Mouse (Mus musculus) forelimb bud, embryonic 11.5 days (tissue): ENCODE measurements around the gene Nab1.

ENCODE experiments used
- DNase-seq: peaks from one replicate; pipeline ENCODE4 v3.0.0-alpha.2; 2012; ENCODE audit warnings: low read depth, low spot score

The Nab1 gene

DNA sequence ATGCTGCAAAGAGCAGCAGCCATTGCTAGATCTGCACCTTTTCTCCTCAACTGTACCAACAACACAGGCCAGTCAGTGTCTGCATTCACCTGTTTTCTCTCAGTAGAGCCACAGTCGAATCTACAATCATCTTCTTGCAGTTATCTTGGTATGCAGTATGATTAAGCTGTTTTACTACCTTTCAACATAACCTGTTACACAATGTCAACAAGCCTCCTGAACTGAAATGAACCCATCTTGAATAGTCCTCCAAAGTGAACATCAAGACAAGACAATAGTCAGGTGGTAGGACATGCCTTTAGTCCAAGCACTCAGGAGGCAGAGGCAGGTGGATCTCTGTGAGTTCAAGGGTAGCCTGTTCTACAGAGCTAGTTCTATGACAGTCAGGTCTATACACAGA lies 26.2 kb downstream of the Nab1 start:
- DNase-seq = no peak

DNA sequence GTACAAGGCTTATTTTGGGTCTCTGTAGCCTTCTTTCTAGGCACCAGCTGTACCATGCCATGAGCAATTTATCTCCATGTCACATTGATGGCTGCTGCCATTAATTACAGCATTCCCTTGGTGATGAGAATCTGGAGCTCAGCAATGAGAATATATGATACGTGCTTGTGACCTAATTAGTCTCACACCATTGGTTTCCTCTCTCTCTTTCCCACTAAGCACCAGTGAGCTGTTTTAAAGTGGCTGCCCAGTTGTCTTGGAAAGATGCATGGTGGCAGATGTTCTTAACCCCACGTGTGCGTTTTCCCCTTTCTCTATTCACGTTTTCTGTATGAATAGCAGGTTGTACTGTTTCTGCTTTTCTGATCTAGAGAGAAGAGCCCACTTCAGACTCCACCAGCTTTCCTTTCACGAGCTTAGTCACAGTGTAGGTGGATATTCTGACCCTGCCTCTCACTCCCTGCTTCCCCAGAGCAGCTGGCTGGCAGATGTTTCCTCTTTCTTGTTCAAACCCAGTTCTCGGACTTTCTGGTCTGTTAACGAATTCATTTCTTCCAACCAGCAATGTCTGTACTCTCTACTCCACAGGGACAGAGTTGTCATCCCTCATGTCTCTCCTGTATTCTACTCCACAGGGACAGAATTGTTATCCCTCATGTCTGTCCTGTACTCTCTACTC lies 29.5 kb downstream of the Nab1 start:
- peak; percentile 35 for DNase-seq

DNA sequence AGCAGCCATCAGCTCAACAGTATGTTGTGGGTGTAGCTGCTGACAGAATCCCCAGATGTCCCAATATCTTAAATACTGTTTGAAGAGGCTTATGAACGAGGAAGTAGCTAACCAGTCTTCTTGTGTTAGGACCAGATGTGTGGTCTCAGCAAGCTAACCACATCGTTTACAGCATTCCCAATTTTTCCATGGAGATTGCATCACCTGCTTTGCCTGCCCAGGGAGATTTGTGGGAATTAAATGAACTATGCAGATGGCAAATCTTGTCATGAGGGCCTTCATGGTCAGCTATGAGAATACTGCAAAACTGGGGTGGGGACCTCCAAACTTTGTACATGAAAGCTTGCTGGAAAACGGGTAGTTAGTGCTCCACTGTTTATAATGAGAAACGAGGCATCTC lies 30.2 kb downstream of the Nab1 start:
- no peak for DNase-seq

DNA sequence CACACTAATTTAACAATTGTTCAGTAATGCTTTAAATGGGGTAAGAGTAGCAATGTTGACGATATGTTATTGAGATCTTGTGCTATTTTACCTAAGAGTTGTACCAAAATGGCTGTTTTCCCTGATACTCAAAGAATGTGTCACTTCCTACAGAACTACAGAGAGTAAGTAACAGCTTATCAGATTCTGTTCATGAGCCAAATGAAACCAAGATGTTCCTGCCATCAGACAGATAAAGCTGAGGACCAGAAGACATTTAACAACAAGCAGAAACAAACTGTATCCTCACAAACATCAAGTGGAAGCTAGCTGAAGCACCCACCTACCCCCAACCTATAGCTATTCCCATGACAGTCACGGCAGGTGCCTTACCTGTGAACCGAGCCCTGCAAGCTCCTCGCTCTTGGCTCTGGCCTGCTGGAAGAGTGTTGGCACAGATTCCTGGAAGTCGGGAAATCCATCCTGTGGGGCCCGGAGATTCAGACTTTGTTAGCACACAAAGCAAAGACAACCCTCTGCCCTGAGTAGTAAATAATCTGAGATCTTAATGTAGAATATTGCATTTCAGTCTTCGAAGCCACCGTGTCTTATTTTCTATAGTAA lies 33.9 kb downstream of the Nab1 start:
- DNase-seq = no peak

DNA sequence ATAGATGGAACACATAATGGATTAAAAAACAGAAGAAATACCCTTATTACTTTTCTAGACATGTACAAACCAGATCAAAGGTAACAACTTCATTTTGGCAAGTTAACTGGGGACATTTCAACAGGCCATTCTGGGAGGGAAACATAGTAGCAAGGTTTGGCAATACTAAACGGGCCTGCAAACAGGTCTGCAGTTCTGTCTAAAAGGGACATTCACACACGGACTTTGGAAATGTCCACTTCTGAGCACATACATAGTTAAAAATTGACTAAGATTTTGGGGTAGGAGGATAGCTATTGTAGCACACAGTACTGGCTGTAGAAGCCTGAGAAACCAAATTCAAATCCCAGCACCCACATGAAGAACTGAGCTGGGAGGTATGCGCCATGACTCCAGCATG lies 34.6 kb downstream of the Nab1 start:
- no peak for DNase-seq

DNA sequence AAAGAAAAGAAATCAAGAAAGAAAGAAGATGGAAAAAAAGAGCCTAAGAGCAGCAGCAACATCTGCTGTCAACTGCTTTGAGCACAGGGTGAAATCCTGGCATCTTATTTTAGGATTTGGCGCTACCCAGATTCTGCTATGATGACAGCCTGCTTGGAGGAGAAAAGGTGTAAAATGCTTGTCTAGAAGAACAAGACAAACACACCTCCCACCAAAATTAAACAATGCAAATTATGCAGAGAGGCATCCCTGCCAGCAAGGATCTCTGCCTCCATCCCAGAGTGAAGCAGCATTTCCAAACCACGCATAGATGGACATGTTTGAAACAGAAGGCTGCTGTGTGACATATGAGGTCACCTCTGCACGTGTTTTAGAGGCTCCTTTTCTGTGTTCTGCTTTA lies 35.2 kb downstream of the Nab1 start:
- no peak for DNase-seq

DNA sequence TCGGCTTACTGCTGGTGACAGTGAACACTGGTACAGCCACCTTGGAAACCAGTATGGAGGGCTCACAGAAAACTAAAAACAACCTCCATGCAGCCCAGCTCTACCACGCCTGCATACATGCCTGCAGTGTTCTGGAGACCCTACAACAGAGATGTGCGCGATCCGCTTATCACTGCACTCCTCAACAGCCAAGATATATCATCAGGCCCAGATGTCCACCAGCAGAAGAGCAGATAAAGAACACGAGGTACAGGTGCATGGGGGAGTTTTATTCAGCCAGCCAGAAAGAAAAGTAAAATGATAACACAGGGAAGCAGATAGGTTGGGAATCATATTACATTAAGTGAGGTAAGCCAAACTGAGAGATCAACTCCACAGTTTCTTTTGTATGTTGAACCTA lies 37.2 kb downstream of the Nab1 start:
- no peak for DNase-seq

DNA sequence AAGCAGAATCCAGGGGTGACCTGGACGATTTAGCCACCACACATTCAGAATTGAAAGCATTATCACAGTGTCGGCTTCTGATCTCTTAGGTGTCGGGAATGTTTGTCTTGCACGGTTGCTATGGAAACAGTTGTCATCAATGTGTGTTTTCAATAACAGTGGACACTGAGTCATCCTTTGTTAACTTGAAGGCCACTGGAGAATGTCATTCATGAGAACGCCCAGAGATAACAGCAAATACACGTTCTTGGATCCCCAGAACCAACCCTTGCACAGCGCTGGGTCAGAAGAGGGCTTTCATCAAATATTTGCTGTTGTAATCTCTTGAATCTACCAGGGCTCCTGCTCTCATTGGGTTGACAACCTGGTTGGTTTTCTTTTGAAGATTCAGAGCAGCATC lies 43.9 kb downstream of the Nab1 start:
- peak; percentile 1 for DNase-seq

DNA sequence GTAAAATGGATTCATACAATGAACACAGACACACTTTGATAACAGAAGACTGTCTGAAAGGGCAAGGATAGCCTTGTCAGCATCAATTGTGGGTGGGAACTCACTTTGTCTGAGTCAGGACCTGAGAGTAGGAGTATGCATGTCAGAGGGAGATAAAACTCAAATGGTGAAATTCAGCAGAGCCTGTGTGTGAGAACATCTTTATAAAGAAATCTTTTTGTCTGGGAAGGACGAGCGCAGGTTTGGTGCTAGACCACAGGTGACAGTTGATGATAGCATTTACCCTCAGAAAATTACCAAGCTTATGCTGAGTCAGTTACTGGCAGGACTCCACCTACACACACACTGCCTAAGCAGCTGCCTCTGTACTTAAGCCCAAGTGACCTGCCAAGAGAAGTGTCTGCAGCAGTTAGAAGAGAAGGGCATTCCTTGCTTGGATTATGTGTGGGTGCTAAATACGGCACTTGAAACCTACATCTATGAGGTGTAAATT lies 45.9 kb downstream of the Nab1 start:
- DNase-seq = no peak

DNA sequence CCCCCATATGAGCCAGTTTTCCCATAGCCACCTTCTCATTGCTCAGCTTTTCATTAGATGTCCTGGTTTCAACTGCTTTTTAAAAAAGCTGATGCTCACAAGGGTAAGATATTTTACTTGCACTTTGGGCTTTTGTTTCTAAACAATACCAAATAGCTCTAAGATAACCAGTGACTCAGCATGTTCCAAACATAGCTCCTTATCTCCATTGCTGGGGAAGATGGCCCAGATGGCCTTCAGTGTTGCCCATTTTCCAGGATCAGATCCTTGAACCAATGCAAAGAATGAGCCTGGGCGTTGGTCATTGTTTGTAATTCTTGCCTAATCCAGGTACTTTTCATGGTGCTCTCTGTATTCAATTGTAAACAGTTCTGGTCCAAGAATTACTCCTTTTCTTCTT lies 49.1 kb downstream of the Nab1 start:
- no peak for DNase-seq

DNA sequence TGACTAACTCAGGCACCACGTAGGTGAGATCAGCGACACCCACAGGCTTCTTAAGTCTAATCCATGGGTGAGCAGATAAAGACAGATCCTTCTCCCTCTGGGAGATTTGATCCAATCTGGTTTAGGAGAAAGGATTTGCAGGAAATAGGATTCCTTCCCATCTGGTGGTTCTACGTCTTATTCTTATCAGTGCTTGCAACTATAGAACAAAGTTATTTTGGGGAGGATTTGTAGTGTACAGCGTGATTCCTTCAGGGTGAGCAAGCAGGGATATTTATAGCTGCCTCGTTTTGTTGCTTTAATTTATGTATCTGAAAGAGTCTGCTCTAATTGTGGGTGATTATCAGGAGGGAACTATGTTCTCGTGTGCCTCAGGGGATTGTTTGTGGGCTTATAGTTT lies 64.6 kb downstream of the Nab1 start:
- no peak for DNase-seq

DNA sequence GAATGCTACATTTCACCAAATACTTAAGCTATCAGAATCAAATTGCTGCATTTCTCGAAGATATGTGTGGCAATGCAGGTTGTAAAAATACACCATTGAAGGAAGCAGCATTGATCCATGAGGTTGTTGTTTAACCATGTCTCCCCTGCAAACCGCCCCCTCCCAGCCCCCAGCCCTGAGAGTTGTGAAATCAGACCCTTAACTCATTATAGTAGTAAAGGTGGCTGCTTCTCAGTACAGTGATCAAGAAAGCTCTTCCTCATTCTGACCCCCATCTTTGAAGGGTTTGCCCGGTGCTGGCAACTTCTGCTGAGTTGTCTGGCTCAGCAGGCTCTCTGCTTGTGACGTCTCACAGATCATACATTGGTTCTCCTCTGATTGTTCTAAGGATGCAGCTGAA lies 66.4 kb downstream of the Nab1 start:
- DNase-seq = no peak

DNA sequence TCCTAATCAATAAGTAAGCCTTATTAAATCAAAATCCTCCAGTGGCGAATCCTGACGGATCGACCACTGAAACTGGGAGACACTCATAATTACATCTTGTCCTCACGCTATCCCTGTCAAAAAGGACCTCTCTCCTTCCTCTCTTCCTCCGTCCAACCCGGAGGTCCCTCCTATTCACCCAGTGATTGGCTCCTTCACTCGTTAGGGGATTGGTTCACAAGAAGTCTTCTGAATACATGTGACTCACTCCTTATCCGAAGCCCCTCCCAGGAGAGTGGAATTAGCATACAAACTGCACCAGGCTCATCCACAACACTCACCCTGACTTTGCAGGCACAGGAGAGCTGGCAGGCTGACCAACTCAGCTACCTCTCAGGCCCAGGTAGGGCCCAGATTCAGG lies 68.7 kb downstream of the Nab1 start:
- DNase-seq = no peak

DNA sequence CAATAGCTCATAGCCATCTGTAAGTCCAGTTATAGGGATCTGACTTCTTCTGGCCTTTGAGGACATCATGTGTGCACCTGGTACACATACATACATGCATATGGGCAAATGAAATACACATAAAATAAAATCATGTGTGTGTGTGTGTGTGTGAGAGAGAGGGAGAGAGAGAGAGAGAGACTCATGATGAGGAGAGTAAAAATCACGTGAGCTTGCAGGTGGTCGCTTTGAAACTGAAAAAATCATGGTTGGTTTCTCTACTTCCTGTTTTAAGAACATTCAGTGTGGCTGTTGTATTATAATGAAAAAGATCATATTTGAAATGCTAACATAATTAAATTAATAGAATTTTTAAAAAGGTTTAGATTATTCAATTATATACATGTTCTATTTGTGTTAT lies 69.9 kb downstream of the Nab1 start:
- no peak for DNase-seq

DNA sequence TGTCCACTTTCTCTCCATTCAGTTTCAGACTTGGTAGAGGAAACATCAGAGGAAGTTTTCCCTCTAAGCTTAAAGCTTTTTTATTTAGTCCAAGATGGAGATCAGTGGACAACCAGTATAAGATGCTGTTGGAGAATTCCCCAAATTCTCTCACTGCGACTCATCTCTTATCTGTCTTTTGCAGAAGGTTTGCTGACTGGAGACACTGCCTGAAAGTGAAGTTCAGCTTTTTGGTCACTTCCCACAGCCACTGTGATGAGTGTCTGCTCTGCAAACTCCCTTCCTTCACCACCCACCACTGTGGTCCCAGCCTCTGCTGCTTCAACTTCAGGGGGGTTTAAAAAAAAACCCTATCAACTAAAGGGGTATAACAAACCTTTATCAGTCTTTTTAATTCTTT lies 70.4 kb downstream of the Nab1 start:
- DNase-seq = no peak

DNA sequence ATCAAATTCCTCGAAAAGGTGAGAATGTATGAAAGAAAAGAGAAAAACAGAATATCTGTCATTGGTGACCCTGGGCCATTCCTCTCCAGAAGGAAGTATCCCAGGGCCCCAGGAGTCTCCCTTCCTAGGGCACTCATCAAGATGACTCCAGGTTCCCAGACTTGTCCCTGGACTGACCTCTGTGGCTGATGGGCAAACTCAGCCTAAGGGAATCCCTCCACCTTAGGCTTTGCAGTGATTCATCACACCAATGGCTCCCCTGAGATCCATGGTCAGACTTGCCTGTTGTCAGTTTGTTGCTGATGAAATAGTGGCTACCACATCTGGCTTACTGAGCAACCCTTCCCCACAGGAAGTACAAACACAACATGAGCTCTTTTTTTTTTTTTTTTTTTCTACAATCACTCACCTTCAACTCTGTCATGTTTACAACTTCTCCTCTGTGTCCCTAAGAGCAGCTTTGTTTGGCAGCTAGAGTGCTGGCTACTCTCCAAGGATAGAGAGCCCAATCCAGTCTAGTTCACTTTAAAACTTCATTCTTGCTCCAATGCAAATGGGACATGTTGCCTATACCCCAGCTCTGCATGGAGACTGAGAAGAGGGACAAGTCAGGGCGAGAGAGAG lies 72.5 kb downstream of the Nab1 start:
- no peak for DNase-seq

DNA sequence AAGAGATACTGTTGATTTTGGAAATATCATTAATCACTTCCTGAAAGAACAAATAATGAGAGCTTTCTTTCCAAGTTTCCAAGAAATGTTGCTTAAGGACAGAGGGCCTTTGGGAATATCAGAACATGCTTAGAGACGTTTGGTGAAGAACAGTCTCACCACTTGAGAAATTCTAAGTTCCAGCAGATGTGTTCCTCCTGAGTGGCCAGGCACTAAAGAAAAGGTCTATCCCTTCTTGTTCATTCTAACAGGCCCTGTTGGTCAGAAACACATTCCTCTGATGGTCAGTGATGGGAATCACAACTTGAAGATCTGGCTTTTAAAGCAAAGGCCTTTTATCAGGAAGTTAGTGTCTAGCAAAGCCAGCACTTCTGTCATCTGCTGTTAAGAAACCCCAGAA lies 76.6 kb downstream of the Nab1 start:
- DNase-seq = no peak

DNA sequence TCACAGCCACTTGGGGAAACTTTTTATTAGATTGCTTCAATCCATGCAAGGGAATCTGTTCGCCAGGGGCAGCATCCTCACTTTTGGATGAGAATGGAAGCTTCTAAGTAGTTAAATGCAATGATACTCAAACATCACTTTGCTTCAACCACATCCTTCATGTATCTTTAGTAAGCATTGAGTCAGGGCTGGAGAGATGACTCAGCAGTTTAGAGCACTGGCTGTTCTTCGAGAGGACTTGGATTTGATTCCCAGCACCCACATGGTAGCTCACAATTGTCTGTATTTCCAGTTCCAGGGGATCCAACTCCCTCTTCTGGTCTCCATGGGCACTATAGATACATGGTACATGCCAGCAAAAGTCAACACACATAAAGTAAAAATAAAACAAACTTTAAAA lies 77.4 kb downstream of the Nab1 start:
- DNase-seq = no peak

DNA sequence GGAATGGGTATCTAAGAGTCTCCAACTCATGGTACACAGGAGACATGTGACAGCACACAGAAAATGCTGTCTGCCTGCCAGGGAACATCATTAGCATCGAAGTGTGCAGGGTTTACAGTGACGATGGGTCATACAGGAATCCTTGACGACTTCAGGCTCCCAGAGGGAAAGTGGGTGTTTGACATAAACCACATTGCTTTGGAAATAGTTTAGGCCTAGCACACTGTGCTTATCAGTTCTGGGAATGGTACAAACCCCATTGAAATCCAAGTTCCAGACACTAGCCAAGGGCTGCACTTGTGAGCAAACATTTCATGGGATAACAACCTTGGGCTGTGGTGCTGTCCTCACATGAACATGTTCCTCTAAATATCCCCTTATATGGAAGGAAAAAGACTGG lies 78.3 kb downstream of the Nab1 start:
- no peak for DNase-seq

DNA sequence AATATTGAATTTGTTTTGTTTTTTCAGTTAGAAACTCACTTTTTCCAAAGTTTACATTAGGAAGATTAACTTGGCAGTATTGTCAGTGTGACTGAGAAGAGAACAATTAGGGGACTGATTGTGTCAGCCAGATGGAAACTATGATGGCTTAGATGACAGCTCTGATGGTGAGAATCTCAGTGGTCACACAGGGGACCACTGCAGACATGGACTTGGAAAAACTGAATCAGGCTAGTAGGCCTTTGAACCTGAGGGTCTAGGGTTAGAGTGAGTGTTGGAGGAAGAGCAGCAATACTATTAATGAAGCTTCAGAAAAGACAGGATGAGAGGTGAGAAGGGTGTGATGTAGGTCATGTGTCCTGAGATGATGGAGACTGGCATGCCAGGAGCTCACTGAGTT lies 78.9 kb downstream of the Nab1 start:
- DNase-seq = no peak

DNA sequence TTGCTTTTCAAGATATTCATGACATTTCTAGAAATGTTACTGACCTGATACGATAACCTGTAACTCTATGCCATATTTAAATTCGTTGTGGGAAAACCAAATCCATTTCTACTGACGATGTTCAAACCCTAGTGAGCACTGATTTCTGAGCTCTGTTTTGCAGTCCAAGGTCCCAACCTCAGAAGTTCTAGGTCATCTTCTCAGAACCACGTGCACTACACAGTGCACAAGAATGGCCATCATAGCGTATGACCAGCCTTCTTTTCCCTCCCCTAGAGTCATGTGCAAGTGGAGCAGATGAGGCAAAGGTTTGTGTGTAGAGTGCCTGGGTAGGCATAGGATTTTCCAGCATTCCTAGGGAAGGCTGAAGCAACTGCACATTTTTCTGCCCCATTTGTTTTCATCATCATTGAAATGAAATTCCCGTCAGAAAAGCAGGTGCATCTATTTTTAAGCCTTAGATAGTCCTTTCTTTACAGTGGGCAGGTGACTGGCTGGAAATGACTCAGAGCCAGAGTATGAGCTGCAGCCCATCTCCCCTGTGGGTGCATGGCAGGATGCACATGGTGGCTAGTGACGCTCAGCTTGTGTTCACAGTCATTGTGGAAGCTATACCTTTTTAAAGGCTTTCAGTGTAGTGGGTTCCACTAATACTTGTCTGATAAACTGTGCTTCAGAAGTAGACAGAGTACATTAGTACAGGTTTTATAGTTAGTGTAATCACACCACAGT lies 81.2 kb downstream of the Nab1 start:
- DNase-seq = no peak
